Mouse (Mus musculus): ENCODE measurements around the gene Oprd1.

The Oprd1 gene

GRCm38 (mm10) chr4:132079555-132080275 lies 64.6 kb downstream of the Oprd1 start:
- DNase-seq (ENCODE audit: low spot score) = no peak

- no peak for DNase-seq (ENCODE audit: low spot score)
These were observed 66.0 kb downstream of the Oprd1 start for GRCm38 (mm10) chr4:132078296-132078714.

GRCm38 (mm10) chr4:132077445-132077844 lies 66.8 kb downstream of the Oprd1 start:
- no peak for DNase-seq (ENCODE audit: low spot score)

- DNase-seq (ENCODE audit: low spot score) = no peak
These were observed 67.5 kb downstream of the Oprd1 start for GRCm38 (mm10) chr4:132076480-132077405.

GRCm38 (mm10) chr4:132075796-132076195 lies 68.5 kb downstream of the Oprd1 start:
- DNase-seq (ENCODE audit: low spot score) = no peak

- DNase-seq (ENCODE audit: low spot score) = peak; percentile 92
These were observed 69.1 kb downstream of the Oprd1 start, which contains the start of gene Epb41 for GRCm38 (mm10) chr4:132074933-132075769. Epb41 (minus strand) TSS chr4:132075321.

- no peak for DNase-seq (ENCODE audit: low spot score)
These were observed 70.0 kb downstream of the Oprd1 start, which contains the start of gene Gm10300 for GRCm38 (mm10) chr4:132074077-132074932. Gm10300 (plus strand) TSS chr4:132074697.

GRCm38 (mm10) chr4:132072946-132073345 lies 71.3 kb downstream of the Oprd1 start:
- no peak for DNase-seq (ENCODE audit: low spot score)

- no peak for DNase-seq (ENCODE audit: low spot score)
These were observed 72.1 kb downstream of the Oprd1 start for GRCm38 (mm10) chr4:132072156-132072555.

GRCm38 (mm10) chr4:132071674-132072073 lies 72.6 kb downstream of the Oprd1 start:
- DNase-seq (ENCODE audit: low spot score) = no peak

- no peak for DNase-seq (ENCODE audit: low spot score)
These were observed 76.4 kb downstream of the Oprd1 start for GRCm38 (mm10) chr4:132067938-132068235.

GRCm38 (mm10) chr4:132067112-132067937 lies 77.0 kb downstream of the Oprd1 start:
- no peak for DNase-seq (ENCODE audit: low spot score)

GRCm38 (mm10) chr4:132066101-132066773 lies 78.0 kb downstream of the Oprd1 start:
- no peak for DNase-seq (ENCODE audit: low spot score)

GRCm38 (mm10) chr4:132065578-132065977 lies 78.7 kb downstream of the Oprd1 start:
- DNase-seq (ENCODE audit: low spot score) = no peak

GRCm38 (mm10) chr4:132064550-132064949 lies 79.7 kb downstream of the Oprd1 start:
- no peak for DNase-seq (ENCODE audit: low spot score)

- no peak for DNase-seq (ENCODE audit: low spot score)
These were observed 81.1 kb downstream of the Oprd1 start for GRCm38 (mm10) chr4:132062934-132063884.

GRCm38 (mm10) chr4:132062289-132062688 lies 82.0 kb downstream of the Oprd1 start:
- DNase-seq (ENCODE audit: low spot score) = no peak
